Mouse (Mus musculus) MEL-GATA-1-ER (cell line): Measurements from ENCODE around the gene Shc1.

Source experiments
- DNase-seq: peaks from one replicate; pipeline ENCODE4 v3.0.0-alpha.2; 2012; ENCODE audit warnings: low read depth; ENCODE audit errors: extremely low read depth

The Shc1 gene

GRCm38 (mm10) chr3:89418170-89418860, at the start of gene Shc1, which contains the start of gene Cks1b:
TSS of gene Shc1 (plus strand) at chr3:89418443.
TSS of gene Cks1b (minus strand) at chr3:89418383.
- DNase-seq, result peak; percentile 100

- DNase-seq, result no peak
Observed at GRCm38 (mm10) chr3:89373581-89374231, 44.5 kb upstream of the Shc1 start.

GRCm38 (mm10) chr3:89377831-89378230, 40.4 kb upstream of the Shc1 start:
- DNase-seq, result no peak

GRCm38 (mm10) chr3:89378394-89379067, 39.7 kb upstream of the Shc1 start:
- no peak for DNase-seq

- no peak for DNase-seq
Observed at GRCm38 (mm10) chr3:89379388-89380131, 38.7 kb upstream of the Shc1 start.

GRCm38 (mm10) chr3:89380291-89380690, 38.0 kb upstream of the Shc1 start:
- DNase-seq, result no peak

- no peak for DNase-seq
Observed at GRCm38 (mm10) chr3:89380711-89381110, 37.5 kb upstream of the Shc1 start.

- no peak for DNase-seq
Observed at GRCm38 (mm10) chr3:89381233-89381632, 37.0 kb upstream of the Shc1 start.

GRCm38 (mm10) chr3:89382033-89382882, 36.0 kb upstream of the Shc1 start:
- DNase-seq, result no peak

- no peak for DNase-seq
Observed at GRCm38 (mm10) chr3:89382950-89383349, 35.3 kb upstream of the Shc1 start.

GRCm38 (mm10) chr3:89383651-89384255, 34.5 kb upstream of the Shc1 start:
- DNase-seq, result no peak

GRCm38 (mm10) chr3:89384331-89385076, 33.7 kb upstream of the Shc1 start:
- DNase-seq, result no peak

GRCm38 (mm10) chr3:89385451-89385850, 32.8 kb upstream of the Shc1 start:
- DNase-seq, result no peak

- no peak for DNase-seq
Observed at GRCm38 (mm10) chr3:89386438-89387420, 31.5 kb upstream of the Shc1 start.

- DNase-seq, result no peak
Observed at GRCm38 (mm10) chr3:89387632-89388031, 30.6 kb upstream of the Shc1 start.

- peak; percentile 78 for DNase-seq
Observed at GRCm38 (mm10) chr3:89388134-89388881, 29.9 kb upstream of the Shc1 start.

GRCm38 (mm10) chr3:89388901-89389740, 29.1 kb upstream of the Shc1 start:
- DNase-seq, result peak; percentile 82
